Mouse (Mus musculus): ENCODE measurements around the gene Lamtor3. TPM values are rescaled to one million over a fixed set of nuclear protein-coding genes. Genes with fewer than 3 reads are reported as not detected.

Lamtor3 gene
- polyA plus RNA-seq, 1 experiment: 39.1 TPM

GRCm38 (mm10) chr3:137968105-137968819, 50.0 kb downstream of the Lamtor3 start:
- Histone ChIP-seq H3K4me3 (ENCODE audit: insufficient read depth, poor library complexity, severe bottlenecking) (no peak overlapping the region), H3K36me3 (ENCODE audit: control insufficient read depth, insufficient read depth) (no peaks in the 10 kb centered on the region), H3K27me3 (ENCODE audit: control insufficient read depth, insufficient read depth, insufficient read length) (no peaks in the 10 kb centered on the region), H3ac (ENCODE audit: control insufficient read depth, insufficient read length, low read depth) (no peak overlapping the region), H3K79me3 (ENCODE audit: low read depth) (no peaks in the 10 kb centered on the region), H3K79me2 (ENCODE audit: control insufficient read depth, insufficient read depth) (no peaks in the 10 kb centered on the region)
- no peak for TF ChIP-seq CEBPB (IDR thresholded peaks at IDR 0.05; ENCODE audit: low read depth)
- no peak for TF ChIP-seq MYOG (IDR thresholded peaks at IDR 0.05; ENCODE audit: control insufficient read depth, extremely low read depth, insufficient read length)
- no peak for TF ChIP-seq USF1 (IDR thresholded peaks at IDR 0.05; ENCODE audit: low read depth)
- no peak for TF ChIP-seq MYOD1 (IDR thresholded peaks at IDR 0.05; ENCODE audit: control insufficient read depth, insufficient read length, low read depth)
- no peak for TF ChIP-seq CTCF (IDR thresholded peaks at IDR 0.05; ENCODE audit: control insufficient read depth, insufficient read depth, insufficient read length)
- TF ChIP-seq MAX (IDR thresholded peaks at IDR 0.05): no peak
- TF ChIP-seq FOSL1 (IDR thresholded peaks at IDR 0.05; ENCODE audit: insufficient read depth, low read length, poor library complexity, severe bottlenecking): no peak

GRCm38 (mm10) chr3:137968820-137969486, 50.6 kb downstream of the Lamtor3 start:
- Histone ChIP-seq H3ac (ENCODE audit: control insufficient read depth, insufficient read length, low read depth) (no peak overlapping the region), H3K4me3 (ENCODE audit: insufficient read depth, poor library complexity, severe bottlenecking) (no peak overlapping the region), H3K79me3 (ENCODE audit: low read depth) (no peaks in the 10 kb centered on the region), H3K36me3 (ENCODE audit: control insufficient read depth, insufficient read depth) (no peaks in the 10 kb centered on the region), H3K79me2 (ENCODE audit: control insufficient read depth, insufficient read depth) (no peaks in the 10 kb centered on the region), H3K27me3 (ENCODE audit: control insufficient read depth, insufficient read depth, insufficient read length) (no peaks in the 10 kb centered on the region)
- no peak for TF ChIP-seq MYOG (IDR thresholded peaks at IDR 0.05; ENCODE audit: control insufficient read depth, extremely low read depth, insufficient read length)
- TF ChIP-seq CTCF (IDR thresholded peaks at IDR 0.05; ENCODE audit: control insufficient read depth, insufficient read depth, insufficient read length): no peak
- no peak for TF ChIP-seq MAX (IDR thresholded peaks at IDR 0.05)
- no peak for TF ChIP-seq USF1 (IDR thresholded peaks at IDR 0.05; ENCODE audit: low read depth)
- no peak for TF ChIP-seq MYOD1 (IDR thresholded peaks at IDR 0.05; ENCODE audit: control insufficient read depth, insufficient read length, low read depth)
- no peak for TF ChIP-seq CEBPB (IDR thresholded peaks at IDR 0.05; ENCODE audit: low read depth)
- no peak for TF ChIP-seq FOSL1 (IDR thresholded peaks at IDR 0.05; ENCODE audit: insufficient read depth, low read length, poor library complexity, severe bottlenecking)

- TF ChIP-seq CTCF (IDR thresholded peaks at IDR 0.05; ENCODE audit: control insufficient read depth, insufficient read depth, insufficient read length) (no peak), MYOD1 (IDR thresholded peaks at IDR 0.05; ENCODE audit: control insufficient read depth, insufficient read length, low read depth) (no peak), MAX (IDR thresholded peaks at IDR 0.05) (no peak), FOSL1 (IDR thresholded peaks at IDR 0.05; ENCODE audit: insufficient read depth, low read length, poor library complexity, severe bottlenecking) (no peak), MYOG (IDR thresholded peaks at IDR 0.05; ENCODE audit: control insufficient read depth, extremely low read depth, insufficient read length) (no peak), CEBPB (IDR thresholded peaks at IDR 0.05; ENCODE audit: low read depth) (no peak), USF1 (IDR thresholded peaks at IDR 0.05; ENCODE audit: low read depth) (no peak)
- Histone ChIP-seq H3K79me3 (ENCODE audit: low read depth) (no peaks in the 10 kb centered on the region), H3K36me3 (ENCODE audit: control insufficient read depth, insufficient read depth) (no peaks in the 10 kb centered on the region), H3K4me3 (ENCODE audit: insufficient read depth, poor library complexity, severe bottlenecking) (no peak overlapping the region), H3ac (ENCODE audit: control insufficient read depth, insufficient read length, low read depth) (no peak overlapping the region), H3K27me3 (ENCODE audit: control insufficient read depth, insufficient read depth, insufficient read length) (no peaks in the 10 kb centered on the region), H3K79me2 (ENCODE audit: control insufficient read depth, insufficient read depth) (no peaks in the 10 kb centered on the region)
Measured at GRCm38 (mm10) chr3:137969951-137970350, 51.6 kb downstream of the Lamtor3 start.

GRCm38 (mm10) chr3:137972224-137972623, 53.9 kb downstream of the Lamtor3 start:
- TF ChIP-seq MAX (IDR thresholded peaks at IDR 0.05): no peak
- TF ChIP-seq MYOD1 (IDR thresholded peaks at IDR 0.05; ENCODE audit: control insufficient read depth, insufficient read length, low read depth): no peak
- TF ChIP-seq CEBPB (IDR thresholded peaks at IDR 0.05; ENCODE audit: low read depth): no peak
- no peak for TF ChIP-seq USF1 (IDR thresholded peaks at IDR 0.05; ENCODE audit: low read depth)
- TF ChIP-seq MYOG (IDR thresholded peaks at IDR 0.05; ENCODE audit: control insufficient read depth, extremely low read depth, insufficient read length): no peak
- TF ChIP-seq CTCF (IDR thresholded peaks at IDR 0.05; ENCODE audit: control insufficient read depth, insufficient read depth, insufficient read length): no peak
- no peak for TF ChIP-seq FOSL1 (IDR thresholded peaks at IDR 0.05; ENCODE audit: insufficient read depth, low read length, poor library complexity, severe bottlenecking)
- Histone ChIP-seq H3K36me3 (ENCODE audit: control insufficient read depth, insufficient read depth) (no peaks in the 10 kb centered on the region), H3K79me3 (ENCODE audit: low read depth) (no peaks in the 10 kb centered on the region), H3K4me3 (ENCODE audit: insufficient read depth, poor library complexity, severe bottlenecking) (no peak overlapping the region), H3K79me2 (ENCODE audit: control insufficient read depth, insufficient read depth) (no peaks in the 10 kb centered on the region), H3K27me3 (ENCODE audit: control insufficient read depth, insufficient read depth, insufficient read length) (no peaks in the 10 kb centered on the region), H3ac (ENCODE audit: control insufficient read depth, insufficient read length, low read depth) (no peak overlapping the region)

GRCm38 (mm10) chr3:137972989-137973388, 54.7 kb downstream of the Lamtor3 start:
- no peak for TF ChIP-seq FOSL1 (IDR thresholded peaks at IDR 0.05; ENCODE audit: insufficient read depth, low read length, poor library complexity, severe bottlenecking)
- H3K4me3 ChIP-seq (ENCODE audit: insufficient read depth, poor library complexity, severe bottlenecking): no peak overlapping the region
- H3ac ChIP-seq (ENCODE audit: control insufficient read depth, insufficient read length, low read depth): no peak overlapping the region
- H3K27me3 ChIP-seq (ENCODE audit: control insufficient read depth, insufficient read depth, insufficient read length): no peaks in the 10 kb centered on the region
- no peaks in the 10 kb centered on the region for H3K79me2 ChIP-seq (ENCODE audit: control insufficient read depth, insufficient read depth)
- no peaks in the 10 kb centered on the region for H3K36me3 ChIP-seq (ENCODE audit: control insufficient read depth, insufficient read depth)
- H3K79me3 ChIP-seq (ENCODE audit: low read depth): no peaks in the 10 kb centered on the region

Data from C2C12 (cell line).